Mouse (Mus musculus): Measurements from ENCODE around the gene Mapk8ip1. TPM values are rescaled to one million over a fixed set of nuclear protein-coding genes. Genes with fewer than 3 reads are reported as not detected.
"Not testable (repeated sequence)": the region's sequence is repeated elsewhere in the genome, so short reads cannot be mapped to it uniquely, and the experiment has no call there.

Mapk8ip1 gene
- polyA plus RNA-seq, 1 experiment from 2014 or later: 49.0 TPM

DNA sequence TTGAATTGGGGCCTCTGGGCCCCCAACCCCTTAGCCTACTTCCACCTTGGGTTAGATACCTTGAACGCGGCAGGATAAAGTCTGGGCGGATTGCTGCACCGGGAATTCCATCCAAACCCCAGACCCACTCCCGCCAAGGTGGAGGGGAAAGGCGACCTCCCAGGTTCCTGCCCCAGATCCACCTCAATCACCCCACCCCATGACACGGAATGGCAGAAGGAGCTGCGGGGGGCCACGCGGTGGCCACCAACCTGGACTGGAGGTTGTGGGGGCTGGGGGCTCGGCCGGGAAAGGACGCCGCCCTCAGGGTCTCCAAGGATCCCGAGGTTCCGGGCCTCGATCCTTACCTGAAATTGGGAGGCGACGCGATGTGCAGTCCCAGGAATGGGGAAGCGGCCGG, 381 bp downstream of the Mapk8ip1 start:
- peaks cover 9% of the 10 kb centered on the region; the same call in 1 of the 2 replicates for H3K27me3 ChIP-seq
- H3K27ac ChIP-seq: no peak overlapping the region
- H3K9ac ChIP-seq: peak overlapping the region; percentile 69
- H3K4me1 ChIP-seq: peaks cover 6% of the 10 kb centered on the region; the same call in 1 of the 2 replicates
- H3K4me2 ChIP-seq (replicated peaks): peak overlapping the region; percentile 90
- 1% methylated on average over 22 of the region's 22 CpGs for WGBS
- peaks cover 25% of the 10 kb centered on the region for H3K36me3 ChIP-seq
- H3K9me3 ChIP-seq: no peaks in the 10 kb centered on the region
- ATAC-seq (ENCODE audit: insufficient number of reproducible peaks, insufficient read depth, low FRiP score, low TSS enrichment): no peak
- H3K4me3 ChIP-seq: peak overlapping the region; percentile 61

DNA sequence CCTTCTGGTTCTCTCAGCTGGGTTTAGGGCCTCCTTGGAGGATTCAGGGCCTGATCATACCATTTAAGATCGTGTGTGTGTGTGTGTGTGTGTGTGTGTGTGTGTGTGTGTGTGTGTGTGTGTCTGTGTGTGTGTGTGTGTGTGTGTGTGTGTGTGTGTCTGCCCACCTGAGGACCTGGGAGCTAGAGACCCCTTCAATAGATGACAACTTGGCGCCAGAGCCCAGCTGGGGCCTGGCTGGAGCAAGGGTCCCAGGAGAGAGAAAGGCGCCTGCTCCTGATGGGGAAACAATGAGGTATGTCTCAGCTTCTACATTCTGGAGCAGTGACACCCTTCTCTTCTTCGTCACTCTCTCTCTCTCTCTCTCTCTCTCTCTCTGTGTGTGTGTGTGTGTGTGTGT, 1.2 kb downstream of the Mapk8ip1 start:
- not testable (repeated sequence) for ATAC-seq (ENCODE audit: insufficient number of reproducible peaks, insufficient read depth, low FRiP score, low TSS enrichment); H3K4me3 ChIP-seq; H3K27me3 ChIP-seq; H3K9ac ChIP-seq; H3K27ac ChIP-seq; H3K9me3 ChIP-seq; H3K4me1 ChIP-seq
- 0 out of 2 replicates have a peak overlapping the region, but pooled peaks have one; percentile 3 for H3K4me2 ChIP-seq (replicated peaks)
- H3K36me3 ChIP-seq: peaks cover 17% of the 10 kb centered on the region; the same call in 1 of the 2 replicates
- 71% methylated on average over 4 of the region's 4 CpGs for WGBS

- Histone ChIP-seq H3K4me1 (peaks cover 17% of the 10 kb centered on the region), H3K4me2 (replicated peaks) (no peak overlapping the region), H3K4me3 (no peak overlapping the region), H3K36me3 (no peaks in the 10 kb centered on the region), H3K27me3 (peaks cover 9% of the 10 kb centered on the region; the same call in 1 of the 2 replicates), H3K9ac (no peak overlapping the region), H3K9me3 (no peaks in the 10 kb centered on the region), H3K27ac (no peak overlapping the region)
- WGBS: 89% methylated on average over 1 of the region's 1 CpGs
- no peak for ATAC-seq (ENCODE audit: insufficient number of reproducible peaks, insufficient read depth, low FRiP score, low TSS enrichment)
These were observed 3.6 kb downstream of the Mapk8ip1 start for GRCm38 (mm10) chr2:92397436-92397835.

DNA sequence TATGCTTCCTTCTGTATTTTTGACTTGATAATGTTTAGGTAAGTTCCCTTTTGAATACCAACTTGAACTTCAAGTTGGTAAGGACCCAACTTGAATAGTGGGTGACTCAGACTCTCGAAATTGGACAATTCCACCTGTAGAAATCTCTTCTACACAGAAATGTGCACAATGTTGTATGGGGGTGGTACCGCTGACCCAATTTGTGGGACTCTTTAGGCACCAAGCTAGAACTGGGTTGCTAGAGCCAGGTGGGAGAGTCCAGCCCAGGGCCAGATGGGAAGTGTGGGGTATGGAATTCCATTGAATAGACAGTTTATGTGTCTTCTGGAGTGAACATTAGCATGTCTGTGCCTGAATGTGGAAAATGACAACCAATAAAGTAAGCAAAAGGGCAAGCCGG, 5.5 kb downstream of the Mapk8ip1 start:
- Histone ChIP-seq H3K36me3 (no peaks in the 10 kb centered on the region), H3K9ac (no peak overlapping the region), H3K4me3 (no peak overlapping the region), H3K27ac (no peak overlapping the region), H3K27me3 (peaks cover 5% of the 10 kb centered on the region; the same call in 1 of the 2 replicates), H3K4me2 (replicated peaks) (no peak overlapping the region), H3K9me3 (no peaks in the 10 kb centered on the region), H3K4me1 (peaks cover 30% of the 10 kb centered on the region)
- ATAC-seq (ENCODE audit: insufficient number of reproducible peaks, insufficient read depth, low FRiP score, low TSS enrichment): no peak
- 88% methylated on average over 3 of the region's 3 CpGs for WGBS

- peak; percentile 4 for ATAC-seq (ENCODE audit: insufficient number of reproducible peaks, insufficient read depth, low FRiP score, low TSS enrichment)
- WGBS: 3% methylated on average over 26 of the region's 26 CpGs
- 0 out of 2 replicates have a peak, but pooled peaks cover under 1% of the 10 kb centered on the region for H3K36me3 ChIP-seq
- H3K9ac ChIP-seq: peak overlapping the region; percentile 51
- no peaks in the 10 kb centered on the region for H3K9me3 ChIP-seq
- H3K27ac ChIP-seq: peak overlapping the region; percentile 91
- peaks cover 50% of the 10 kb centered on the region for H3K4me1 ChIP-seq
- no peaks in the 10 kb centered on the region for H3K27me3 ChIP-seq
- peak overlapping the region; percentile 33 for H3K4me3 ChIP-seq
- H3K4me2 ChIP-seq (replicated peaks): peak overlapping the region; percentile 65
These were observed 8.5 kb downstream of the Mapk8ip1 start for GRCm38 (mm10) chr2:92392318-92393264.

- H3K9me3 ChIP-seq: no peaks in the 10 kb centered on the region
- H3K36me3 ChIP-seq: peaks cover 9% of the 10 kb centered on the region
- peak overlapping the region; percentile 91 for H3K27ac ChIP-seq
- peaks cover 53% of the 10 kb centered on the region for H3K4me1 ChIP-seq
- WGBS: 23% methylated on average over 11 of the region's 11 CpGs
- H3K4me2 ChIP-seq (replicated peaks): peak overlapping the region; percentile 65
- H3K4me3 ChIP-seq: peak overlapping the region; percentile 33
- peak; percentile 3; the same call in 1 of the 2 replicates for ATAC-seq (ENCODE audit: insufficient number of reproducible peaks, insufficient read depth, low FRiP score, low TSS enrichment)
- H3K9ac ChIP-seq: peak overlapping the region; percentile 51
- H3K27me3 ChIP-seq: no peaks in the 10 kb centered on the region
These were observed 9.3 kb downstream of the Mapk8ip1 start for GRCm38 (mm10) chr2:92391703-92392317.

- H3K9ac ChIP-seq: no peak overlapping the region
- H3K4me1 ChIP-seq: peaks cover 53% of the 10 kb centered on the region
- H3K27me3 ChIP-seq: no peaks in the 10 kb centered on the region
- no peak overlapping the region for H3K27ac ChIP-seq
- H3K4me2 ChIP-seq (replicated peaks): peak overlapping the region; percentile 65
- H3K4me3 ChIP-seq: no peak overlapping the region
- ATAC-seq (ENCODE audit: insufficient number of reproducible peaks, insufficient read depth, low FRiP score, low TSS enrichment): no peak
- WGBS: 85% methylated on average over 8 of the region's 8 CpGs
- H3K36me3 ChIP-seq: peaks cover 16% of the 10 kb centered on the region
- H3K9me3 ChIP-seq: no peaks in the 10 kb centered on the region
These were observed 9.9 kb downstream of the Mapk8ip1 start for GRCm38 (mm10) chr2:92391116-92391515.

- H3K4me2 ChIP-seq (replicated peaks): no peak overlapping the region
- no peak overlapping the region for H3K9ac ChIP-seq
- no peaks in the 10 kb centered on the region for H3K27me3 ChIP-seq
- peak overlapping the region; percentile 74 for H3K27ac ChIP-seq
- H3K4me3 ChIP-seq: no peak overlapping the region
- ATAC-seq (ENCODE audit: insufficient number of reproducible peaks, insufficient read depth, low FRiP score, low TSS enrichment): no peak
- peaks cover 23% of the 10 kb centered on the region for H3K36me3 ChIP-seq
- H3K9me3 ChIP-seq: no peaks in the 10 kb centered on the region
- 73% methylated on average over 6 of the region's 6 CpGs for WGBS
- peaks cover 53% of the 10 kb centered on the region for H3K4me1 ChIP-seq
These were observed 10.7 kb downstream of the Mapk8ip1 start for GRCm38 (mm10) chr2:92390206-92390930.

DNA sequence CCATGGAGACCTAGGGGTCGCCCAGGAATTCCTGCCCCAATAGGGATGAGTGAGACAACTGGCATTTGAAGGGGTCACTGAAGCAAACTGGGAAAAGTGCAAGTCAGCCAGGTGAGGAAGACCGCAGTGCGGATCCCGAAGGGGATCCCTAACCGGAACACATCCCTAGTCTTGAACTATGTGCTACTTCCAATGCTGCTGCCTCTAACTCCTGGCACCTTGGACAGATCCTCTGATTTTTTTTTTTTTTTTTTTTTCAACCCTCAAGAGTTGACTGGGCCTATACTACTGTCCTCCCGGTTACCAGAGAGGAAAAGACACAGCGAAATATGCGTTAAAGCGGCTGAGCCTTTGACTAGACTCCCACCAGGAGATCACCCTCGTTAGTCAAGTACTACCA, 11.4 kb downstream of the Mapk8ip1 start:
- Histone ChIP-seq H3K4me1 (peaks cover 53% of the 10 kb centered on the region), H3K9me3 (no peaks in the 10 kb centered on the region), H3K4me3 (peak overlapping the region; percentile 71), H3K27ac (peak overlapping the region; percentile 74), H3K9ac (peak overlapping the region; percentile 70; the same call in 1 of the 2 replicates), H3K36me3 (peaks cover 30% of the 10 kb centered on the region), H3K4me2 (replicated peaks) (peak overlapping the region; percentile 92), H3K27me3 (no peaks in the 10 kb centered on the region)
- 5% methylated on average over 10 of the region's 10 CpGs for WGBS
- ATAC-seq (ENCODE audit: insufficient number of reproducible peaks, insufficient read depth, low FRiP score, low TSS enrichment): no peak

- under 1% methylated on average over 62 of the region's 62 CpGs for WGBS
- peaks cover 53% of the 10 kb centered on the region for H3K4me1 ChIP-seq
These were observed 12.0 kb downstream of the Mapk8ip1 start for GRCm38 (mm10) chr2:92388891-92389641.

More at GRCm38 (mm10) chr2:92388891-92389641, 12.0 kb downstream of the Mapk8ip1 start:
- Histone ChIP-seq H3K27ac (peak overlapping the region; percentile 74), H3K36me3 (peaks cover 36% of the 10 kb centered on the region), H3K9ac (peak overlapping the region; percentile 70), H3K9me3 (no peaks in the 10 kb centered on the region), H3K4me3 (peak overlapping the region; percentile 71), H3K27me3 (no peaks in the 10 kb centered on the region), H3K4me2 (replicated peaks) (peak overlapping the region; percentile 92)
- ATAC-seq (ENCODE audit: insufficient number of reproducible peaks, insufficient read depth, low FRiP score, low TSS enrichment): peak; percentile 93

All from embryonic facial prominence, embryonic 12.5 days (tissue).